Mouse (Mus musculus): Measurements from ENCODE around the gene Fbxw24. TPM values are rescaled to one million over a fixed set of nuclear protein-coding genes. Genes with fewer than 3 reads are reported as not detected.
"Not testable (repeated sequence)": the region's sequence is repeated elsewhere in the genome, so short reads cannot be mapped to it uniquely, and the experiment has no call there.

Fbxw24 gene
- polyA plus RNA-seq (2014; fragmentation: Nextera tagmentation; extraction: Ambion mirVana): not detected in 2 replicates

DNA sequence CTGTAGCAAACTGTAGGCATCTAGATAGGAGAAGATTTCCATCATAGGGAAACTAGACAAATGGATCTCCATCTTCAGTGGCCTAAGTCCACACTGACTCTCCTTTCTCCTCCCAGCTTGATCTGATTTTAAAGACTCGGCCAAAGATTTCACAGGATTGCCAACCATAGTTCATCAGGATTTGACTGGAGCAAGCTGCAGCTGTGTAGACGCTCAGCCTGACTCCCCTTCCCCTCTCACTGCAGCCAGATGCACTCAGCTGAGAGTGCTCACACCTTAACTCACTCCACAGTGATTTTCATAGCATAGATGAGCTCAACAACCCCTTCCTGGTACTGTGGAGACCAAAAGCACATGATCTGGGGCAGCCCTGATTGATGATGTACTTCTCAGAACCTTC is at the start of gene Fbxw24:
Gene Fbxw24 (minus strand): TSS at position 101 of the 400 bp plus-strand sequence.
- 94% methylated on average over 2 of the region's 2 CpGs for WGBS
- not testable (repeated sequence) for ATAC-seq (ENCODE audit: low FRiP score); H3K36me3 ChIP-seq (replicated peaks; ENCODE audit: control insufficient read depth, insufficient read depth); H3K4me3 ChIP-seq (replicated peaks; ENCODE audit: low read length); H3K9me3 ChIP-seq (ENCODE audit: control insufficient read depth, low read length); H3K9ac ChIP-seq; H3K27ac ChIP-seq; H3K27me3 ChIP-seq (ENCODE audit: control insufficient read depth, insufficient read depth, low read length); H3K4me1 ChIP-seq (replicated peaks; ENCODE audit: control insufficient read depth, insufficient read depth, low read length); H3K4me2 ChIP-seq (replicated peaks); DNase-seq (ENCODE audit: low spot score)

DNA sequence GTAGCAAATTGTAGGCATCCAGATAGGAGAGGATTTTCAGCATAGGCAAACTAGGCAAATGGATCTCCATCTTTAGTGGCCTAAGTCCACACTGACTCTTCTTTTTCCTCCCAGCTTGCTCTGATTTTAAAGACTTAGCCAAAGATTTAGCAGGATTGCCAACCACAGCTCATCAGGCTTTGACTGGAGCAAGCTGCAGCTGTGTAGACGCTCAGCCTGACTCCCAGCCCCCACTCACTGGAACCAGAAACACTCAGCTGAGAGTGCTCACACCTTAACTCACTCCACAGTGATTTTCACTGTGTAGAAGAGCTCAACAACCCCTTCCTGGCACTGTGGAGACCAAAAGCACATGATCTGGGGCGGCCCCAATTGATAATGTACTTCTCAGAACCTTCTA is 38.7 kb upstream of the Fbxw24 start, which contains the start of gene Fbxw25:
Gene Fbxw25 (minus strand): TSS at position 101 of the 400 bp plus-strand sequence.
- H3K4me3 ChIP-seq (replicated peaks; ENCODE audit: low read length); H3K27me3 ChIP-seq (ENCODE audit: control insufficient read depth, insufficient read depth, low read length); H3K4me1 ChIP-seq (replicated peaks; ENCODE audit: control insufficient read depth, insufficient read depth, low read length); DNase-seq (ENCODE audit: low spot score); H3K36me3 ChIP-seq (replicated peaks; ENCODE audit: control insufficient read depth, insufficient read depth); ATAC-seq (ENCODE audit: low FRiP score); H3K27ac ChIP-seq; H3K9me3 ChIP-seq (ENCODE audit: control insufficient read depth, low read length); H3K4me2 ChIP-seq (replicated peaks); H3K9ac ChIP-seq: not testable (repeated sequence)
- 74% methylated on average over 2 of the region's 2 CpGs for WGBS

DNA sequence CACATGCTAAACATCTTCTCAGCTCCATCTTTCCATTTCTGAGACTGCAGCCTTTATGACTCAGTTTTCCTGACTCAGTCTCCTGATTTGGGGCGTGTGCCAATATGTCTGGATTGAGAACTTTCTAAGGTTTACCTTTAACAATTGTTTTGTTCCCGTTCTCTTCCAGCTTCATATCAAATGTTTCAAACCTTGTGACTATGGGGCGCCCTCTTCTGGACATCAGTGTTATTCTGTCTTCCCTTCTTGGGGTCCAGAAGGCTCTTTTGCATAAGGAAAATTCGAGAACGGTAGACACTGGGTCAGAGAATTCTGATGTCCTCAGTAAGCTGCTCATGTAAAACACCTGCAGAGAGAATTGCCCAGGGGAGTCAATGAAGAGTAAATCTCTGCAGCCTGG is 19.0 kb downstream of the Fbxw24 start:
- WGBS: 35% methylated on average over 5 of the region's 5 CpGs
- H3K9ac ChIP-seq; H3K27me3 ChIP-seq (ENCODE audit: control insufficient read depth, insufficient read depth, low read length); H3K9me3 ChIP-seq (ENCODE audit: control insufficient read depth, low read length); H3K4me2 ChIP-seq (replicated peaks); ATAC-seq (ENCODE audit: low FRiP score); H3K36me3 ChIP-seq (replicated peaks; ENCODE audit: control insufficient read depth, insufficient read depth); H3K27ac ChIP-seq; H3K4me1 ChIP-seq (replicated peaks; ENCODE audit: control insufficient read depth, insufficient read depth, low read length); H3K4me3 ChIP-seq (replicated peaks; ENCODE audit: low read length): not testable (repeated sequence)
- peak; percentile 44 for DNase-seq (ENCODE audit: low spot score)

DNA sequence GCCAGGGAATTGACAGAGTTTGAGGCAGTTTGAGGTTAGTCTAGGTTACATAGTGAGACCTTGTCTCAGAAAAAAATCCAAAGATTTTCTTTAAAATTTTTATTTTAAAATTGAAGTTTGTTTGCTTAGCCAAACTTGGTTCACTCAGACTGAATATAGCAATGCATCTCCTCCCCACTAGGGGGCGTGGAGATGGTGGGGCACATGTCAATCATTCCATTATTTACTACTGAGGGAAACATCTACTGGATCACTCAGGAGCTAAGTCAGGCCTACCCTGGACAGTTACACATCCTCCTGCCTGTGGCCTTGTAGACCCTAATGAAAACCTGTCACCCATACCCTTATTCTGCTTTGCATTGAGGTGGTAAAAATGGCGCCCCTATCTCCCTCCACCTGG is 23.7 kb downstream of the Fbxw24 start:
- H3K9ac ChIP-seq; H3K27ac ChIP-seq; H3K4me3 ChIP-seq (replicated peaks; ENCODE audit: low read length); DNase-seq (ENCODE audit: low spot score); H3K9me3 ChIP-seq (ENCODE audit: control insufficient read depth, low read length); H3K4me1 ChIP-seq (replicated peaks; ENCODE audit: control insufficient read depth, insufficient read depth, low read length); H3K36me3 ChIP-seq (replicated peaks; ENCODE audit: control insufficient read depth, insufficient read depth); H3K4me2 ChIP-seq (replicated peaks); H3K27me3 ChIP-seq (ENCODE audit: control insufficient read depth, insufficient read depth, low read length); ATAC-seq (ENCODE audit: low FRiP score): not testable (repeated sequence)
- WGBS: 65% methylated on average over 2 of the region's 2 CpGs

DNA sequence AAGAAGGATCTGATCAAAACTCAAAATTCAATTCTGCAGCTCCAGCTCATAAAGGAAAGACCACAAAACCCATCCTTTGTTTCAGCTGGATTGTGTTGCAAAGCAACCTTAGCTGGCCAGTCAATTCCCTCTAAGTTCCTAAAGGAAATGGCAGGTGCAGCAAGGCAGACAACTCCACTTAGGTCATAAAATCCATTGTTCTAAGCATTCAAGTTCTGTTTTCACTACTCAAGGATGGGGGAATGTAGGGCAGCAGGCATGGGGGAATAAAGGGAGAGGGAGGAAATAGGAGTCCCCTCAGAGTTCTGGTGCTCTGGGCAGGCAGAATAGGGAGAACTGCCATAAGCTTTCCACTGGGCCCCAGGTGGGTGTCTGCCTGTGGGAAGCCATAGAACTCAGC is 28.6 kb downstream of the Fbxw24 start:
- H3K9ac ChIP-seq: no peak overlapping the region
- H3K27me3 ChIP-seq (ENCODE audit: control insufficient read depth, insufficient read depth, low read length): no peaks in the 10 kb centered on the region
- H3K4me3 ChIP-seq (replicated peaks; ENCODE audit: low read length): no peak overlapping the region
- DNase-seq (ENCODE audit: low spot score) (no peak), ATAC-seq (ENCODE audit: low FRiP score) (no peak)
- H3K4me2 ChIP-seq (replicated peaks): no peak overlapping the region
- no peaks in the 10 kb centered on the region for H3K4me1 ChIP-seq (replicated peaks; ENCODE audit: control insufficient read depth, insufficient read depth, low read length)
- H3K36me3 ChIP-seq (replicated peaks; ENCODE audit: control insufficient read depth, insufficient read depth): no peaks in the 10 kb centered on the region
- H3K9me3 ChIP-seq (ENCODE audit: control insufficient read depth, low read length): peaks cover 4% of the 10 kb centered on the region; the same call in 1 of the 2 replicates
- no peak overlapping the region for H3K27ac ChIP-seq

DNA sequence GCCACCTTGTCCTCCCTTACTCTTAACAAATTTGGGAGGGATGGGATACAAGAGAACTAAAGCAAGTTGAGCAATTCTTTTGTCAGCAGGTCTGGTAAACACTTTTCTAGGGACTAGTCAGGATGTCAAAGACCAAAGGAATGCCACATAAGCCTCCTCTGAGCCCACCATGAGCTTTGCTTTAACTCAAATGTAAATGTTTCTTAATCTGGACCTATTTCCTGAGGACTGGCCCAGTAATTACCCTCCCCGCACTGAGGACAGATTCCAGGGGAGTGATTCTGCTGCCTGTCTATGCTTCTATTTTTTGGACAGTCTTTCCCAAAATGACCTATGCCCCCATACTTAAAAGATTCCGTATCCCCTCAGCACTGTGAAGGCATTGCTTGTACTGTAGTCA is 31.0 kb downstream of the Fbxw24 start:
- H3K4me3 ChIP-seq (replicated peaks; ENCODE audit: low read length): no peak overlapping the region
- H3K4me1 ChIP-seq (replicated peaks; ENCODE audit: control insufficient read depth, insufficient read depth, low read length): no peaks in the 10 kb centered on the region
- ATAC-seq (ENCODE audit: low FRiP score) (no peak), DNase-seq (ENCODE audit: low spot score) (no peak)
- H3K27ac ChIP-seq: no peak overlapping the region
- no peaks in the 10 kb centered on the region for H3K27me3 ChIP-seq (ENCODE audit: control insufficient read depth, insufficient read depth, low read length)
- 77% methylated on average over 2 of the region's 2 CpGs for WGBS
- no peak overlapping the region for H3K9ac ChIP-seq
- H3K36me3 ChIP-seq (replicated peaks; ENCODE audit: control insufficient read depth, insufficient read depth): no peaks in the 10 kb centered on the region
- peaks cover 4% of the 10 kb centered on the region; the same call in 1 of the 2 replicates for H3K9me3 ChIP-seq (ENCODE audit: control insufficient read depth, low read length)
- H3K4me2 ChIP-seq (replicated peaks): no peak overlapping the region

DNA sequence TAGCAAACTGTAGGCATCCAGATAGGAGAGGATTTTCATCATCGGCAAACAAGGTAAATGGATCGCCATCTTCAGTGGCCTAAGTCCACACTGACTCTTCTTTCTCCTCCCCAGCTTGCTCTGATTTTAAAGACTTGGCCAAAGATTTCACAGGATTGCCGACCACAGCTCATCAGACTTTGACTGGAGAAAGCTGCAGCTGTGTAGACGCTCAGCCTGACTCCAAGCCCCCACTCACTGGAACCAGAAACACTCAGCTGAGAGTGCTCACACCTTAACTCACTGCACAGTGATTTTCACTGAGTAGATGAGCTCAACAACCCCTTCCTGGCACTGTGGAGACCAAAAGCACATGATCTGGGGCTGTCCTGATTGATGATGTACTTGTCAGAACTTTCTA is 57.7 kb downstream of the Fbxw24 start, which contains the start of gene Fbxw15:
Gene Fbxw15 (minus strand): TSS at position 101 of the 400 bp plus-strand sequence.
- not testable (repeated sequence) for H3K4me3 ChIP-seq (replicated peaks; ENCODE audit: low read length); H3K4me1 ChIP-seq (replicated peaks; ENCODE audit: control insufficient read depth, insufficient read depth, low read length); H3K27me3 ChIP-seq (ENCODE audit: control insufficient read depth, insufficient read depth, low read length); ATAC-seq (ENCODE audit: low FRiP score); H3K4me2 ChIP-seq (replicated peaks); DNase-seq (ENCODE audit: low spot score); H3K9me3 ChIP-seq (ENCODE audit: control insufficient read depth, low read length); H3K9ac ChIP-seq; H3K36me3 ChIP-seq (replicated peaks; ENCODE audit: control insufficient read depth, insufficient read depth); H3K27ac ChIP-seq
- WGBS: 89% methylated on average over 4 of the region's 4 CpGs

DNA sequence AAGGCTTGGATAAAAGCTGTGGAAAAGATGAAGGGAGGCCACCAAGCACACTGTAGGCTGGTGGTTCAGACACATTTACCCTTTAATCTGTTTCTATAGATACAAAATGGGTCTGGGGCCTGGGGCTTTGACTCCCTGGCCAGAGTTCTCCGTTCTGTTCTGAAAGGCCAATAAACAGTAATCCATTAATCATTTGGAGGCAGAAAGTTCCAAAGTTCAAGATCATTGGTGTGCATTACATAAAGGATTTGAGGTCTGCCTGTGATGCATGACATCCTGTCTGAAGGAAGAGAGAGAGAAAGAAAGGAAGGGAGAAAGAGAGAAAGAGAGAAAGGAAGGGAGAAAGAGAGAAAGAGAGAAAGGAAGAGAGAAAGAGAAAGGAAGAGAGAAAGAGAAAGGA is 60.3 kb downstream of the Fbxw24 start:
- WGBS: 62% methylated on average over 1 of the region's 1 CpGs

DNA sequence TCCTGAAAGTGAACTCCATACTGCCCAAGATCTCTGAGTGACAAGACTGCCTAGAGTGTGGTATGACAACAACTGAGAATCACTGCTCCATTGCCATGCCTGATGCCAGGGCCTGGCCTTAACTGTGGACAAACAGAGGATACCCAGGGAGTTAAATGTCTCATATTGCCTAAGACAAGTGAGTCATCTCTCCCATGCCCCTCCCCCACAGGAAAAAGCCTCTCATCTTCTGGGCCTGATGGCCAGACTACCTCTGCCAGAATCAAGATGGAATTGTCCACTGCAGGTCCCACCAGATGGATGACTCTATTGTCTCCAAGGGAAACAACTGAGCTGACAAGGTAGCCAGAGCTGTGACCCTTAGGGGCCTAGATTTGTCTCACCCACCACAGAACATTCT is 63.8 kb downstream of the Fbxw24 start:
- DNase-seq (ENCODE audit: low spot score); H3K27ac ChIP-seq; H3K4me1 ChIP-seq (replicated peaks; ENCODE audit: control insufficient read depth, insufficient read depth, low read length); H3K4me2 ChIP-seq (replicated peaks); H3K4me3 ChIP-seq (replicated peaks; ENCODE audit: low read length); H3K27me3 ChIP-seq (ENCODE audit: control insufficient read depth, insufficient read depth, low read length); H3K36me3 ChIP-seq (replicated peaks; ENCODE audit: control insufficient read depth, insufficient read depth); H3K9ac ChIP-seq; ATAC-seq (ENCODE audit: low FRiP score); H3K9me3 ChIP-seq (ENCODE audit: control insufficient read depth, low read length): not testable (repeated sequence)

More for the DNA sequence above, 60.3 kb downstream of the Fbxw24 start:
- DNase-seq (ENCODE audit: low spot score) (no peak), ATAC-seq (ENCODE audit: low FRiP score) (no peak)
- H3K4me1 ChIP-seq (replicated peaks; ENCODE audit: control insufficient read depth, insufficient read depth, low read length): no peaks in the 10 kb centered on the region
- H3K9ac ChIP-seq: no peak overlapping the region
- no peaks in the 10 kb centered on the region for H3K9me3 ChIP-seq (ENCODE audit: control insufficient read depth, low read length)
- H3K4me2 ChIP-seq (replicated peaks): no peak overlapping the region
- H3K4me3 ChIP-seq (replicated peaks; ENCODE audit: low read length): no peak overlapping the region
- H3K27ac ChIP-seq: no peak overlapping the region
- H3K27me3 ChIP-seq (ENCODE audit: control insufficient read depth, insufficient read depth, low read length): no peaks in the 10 kb centered on the region
- no peaks in the 10 kb centered on the region for H3K36me3 ChIP-seq (replicated peaks; ENCODE audit: control insufficient read depth, insufficient read depth)

DNA sequence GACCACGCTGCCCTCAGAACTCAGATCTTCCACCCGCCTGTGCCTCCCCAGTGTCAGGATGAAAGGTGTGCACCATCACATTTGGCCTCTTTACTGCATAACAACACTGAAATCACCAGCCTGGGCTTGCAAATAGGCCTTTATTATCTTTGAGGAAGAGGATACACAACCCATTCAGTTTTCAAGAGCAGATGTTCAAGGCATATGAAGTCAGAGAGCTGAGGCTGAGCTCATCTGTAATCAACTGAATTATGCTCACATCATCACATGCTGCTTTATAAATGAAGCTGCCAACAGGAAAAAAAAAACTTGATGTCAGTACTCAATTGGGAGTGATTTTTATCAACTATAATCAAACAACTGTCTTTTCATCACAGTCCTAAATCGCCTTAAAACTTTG is 73.4 kb downstream of the Fbxw24 start:
- no peaks in the 10 kb centered on the region for H3K27me3 ChIP-seq (ENCODE audit: control insufficient read depth, insufficient read depth, low read length)

More for the DNA sequence above, 73.4 kb downstream of the Fbxw24 start:
- DNase-seq (ENCODE audit: low spot score) (no peak), ATAC-seq (ENCODE audit: low FRiP score) (no peak)
- Histone ChIP-seq H3K4me1 (replicated peaks; ENCODE audit: control insufficient read depth, insufficient read depth, low read length) (no peaks in the 10 kb centered on the region), H3K27ac (no peak overlapping the region), H3K9me3 (ENCODE audit: control insufficient read depth, low read length) (no peaks in the 10 kb centered on the region), H3K9ac (no peak overlapping the region), H3K4me2 (replicated peaks) (no peak overlapping the region), H3K4me3 (replicated peaks; ENCODE audit: low read length) (no peak overlapping the region), H3K36me3 (replicated peaks; ENCODE audit: control insufficient read depth, insufficient read depth) (no peaks in the 10 kb centered on the region)
- WGBS: 85% methylated on average over 3 of the region's 3 CpGs

All from hindbrain, embryonic 14.5 days (tissue).